Mouse (Mus musculus) midbrain, embryonic 15.5 days (tissue): ENCODE results near the gene Ccdc40. TPM values are rescaled to one million over a fixed set of nuclear protein-coding genes. Genes with fewer than 3 reads are reported as not detected.

Experiments
- ATAC-seq: fragments of 200-750 bp; cut with Nextera tagmentation; replicated peaks from 2 replicates; pipeline ENCODE4 v1.8.0; 2017; ENCODE audit warnings: moderate TSS enrichment
- H3K27ac ChIP-seq: fragments of 300-500 bp; sonication (generic); 2 replicates; pipeline ENCODE4 v1.5.1; 2015; ENCODE audit warnings: mild to moderate bottlenecking, inconsistent platforms
- H3K27me3 ChIP-seq: fragments of 300-500 bp; sonication (generic); replicated peaks from 2 replicates; pipeline ENCODE4 v1.6.1; 2015; ENCODE audit warnings: inconsistent platforms
- H3K36me3 ChIP-seq: fragments of 300-500 bp; sonication (generic); replicated peaks from 2 replicates; pipeline ENCODE4 v1.6.1; 2015; ENCODE audit warnings: inconsistent platforms
- H3K4me1 ChIP-seq: fragments of 300-500 bp; sonication (generic); 2 replicates; pipeline ENCODE4 v1.6.1; 2015; ENCODE audit warnings: inconsistent platforms
- H3K4me2 ChIP-seq: fragments of 300-500 bp; sonication (generic); 2 replicates; pipeline ENCODE4 v1.6.1; 2015; ENCODE audit warnings: inconsistent platforms, mild to moderate bottlenecking, moderate library complexity
- H3K4me3 ChIP-seq: fragments of 300-500 bp; sonication (generic); 2 replicates; pipeline ENCODE4 v1.5.1; 2015; ENCODE audit warnings: mild to moderate bottlenecking, inconsistent platforms
- H3K9ac ChIP-seq: fragments of 300-500 bp; sonication (generic); 2 replicates; pipeline ENCODE4 v1.6.1; 2015; ENCODE audit warnings: mild to moderate bottlenecking, inconsistent platforms
- H3K9me3 ChIP-seq: fragments of 300-500 bp; sonication (generic); 2 replicates; pipeline ENCODE4 v1.6.1; 2016; ENCODE audit warnings: inconsistent platforms
- WGBS: fragments of 180-500 bp; shearing (Covaris S2); methylation state at CpG from one replicate; pipeline ENCODE4 v1.1.7; 2015; ENCODE audit warnings: mixed read lengths; 5-methylcytosine and 5-hydroxymethylcytosine counted together
- polyA plus RNA-seq: library from polyadenylated mRNA; unstranded; fragments of >200 nt; fragmentation: Nextera tagmentation; extraction: Ambion mirVana; gene quantifications from 2 replicates; pipeline ENCODE4 v1.2.1, GENCODE M21; 2015

Ccdc40 gene
- polyA plus RNA-seq, 1 experiment from 2014 or later: 21.5 TPM

- Histone ChIP-seq H3K27ac (no peak overlapping the region), H3K36me3 (peaks cover 20% of the 10 kb centered on the region), H3K9me3 (no peaks in the 10 kb centered on the region), H3K4me1 (peaks cover 31% of the 10 kb centered on the region), H3K4me2 (no peak overlapping the region), H3K27me3 (no peaks in the 10 kb centered on the region), H3K4me3 (no peak overlapping the region), H3K9ac (no peak overlapping the region)
- 53% methylated on average over 32 of the region's 32 CpGs for WGBS
- no peak for ATAC-seq
Measured at GRCm38 (mm10) chr11:119210321-119211100, 17.9 kb upstream of the Ccdc40 start.

GRCm38 (mm10) chr11:119211604-119212309 is 16.6 kb upstream of the Ccdc40 start:
- 90% methylated on average over 21 of the region's 21 CpGs for WGBS
- peaks cover 43% of the 10 kb centered on the region for H3K4me1 ChIP-seq
- H3K36me3 ChIP-seq: peaks cover 20% of the 10 kb centered on the region
- no peak overlapping the region for H3K27ac ChIP-seq
- no peaks in the 10 kb centered on the region for H3K27me3 ChIP-seq
- no peak overlapping the region for H3K4me3 ChIP-seq
- ATAC-seq: no peak
- H3K9me3 ChIP-seq: no peaks in the 10 kb centered on the region
- no peak overlapping the region for H3K4me2 ChIP-seq
- H3K9ac ChIP-seq: no peak overlapping the region

GRCm38 (mm10) chr11:119213166-119213885 is 15.0 kb upstream of the Ccdc40 start:
- Histone ChIP-seq H3K4me1 (peaks cover 46% of the 10 kb centered on the region), H3K9me3 (no peaks in the 10 kb centered on the region), H3K4me2 (no peak overlapping the region), H3K27ac (no peak overlapping the region), H3K9ac (no peak overlapping the region), H3K36me3 (peaks cover 8% of the 10 kb centered on the region; the same call in 1 of the 2 replicates), H3K4me3 (no peak overlapping the region), H3K27me3 (no peaks in the 10 kb centered on the region)
- WGBS: 63% methylated on average over 19 of the region's 19 CpGs
- no peak for ATAC-seq

GRCm38 (mm10) chr11:119215038-119215904 is 13.1 kb upstream of the Ccdc40 start:
- 4% methylated on average over 18 of the region's 18 CpGs for WGBS
- peak overlapping the region; percentile 41 for H3K4me2 ChIP-seq
- H3K27ac ChIP-seq: peak overlapping the region; percentile 81
- H3K9ac ChIP-seq: peak overlapping the region; percentile 23; the same call in 1 of the 2 replicates
- H3K27me3 ChIP-seq: no peaks in the 10 kb centered on the region
- peak overlapping the region; percentile 8; the same call in 1 of the 2 replicates for H3K4me3 ChIP-seq
- H3K36me3 ChIP-seq: no peaks in the 10 kb centered on the region
- H3K4me1 ChIP-seq: peaks cover 51% of the 10 kb centered on the region
- no peaks in the 10 kb centered on the region for H3K9me3 ChIP-seq
- peak; percentile 64 for ATAC-seq

GRCm38 (mm10) chr11:119215905-119216507 is 12.4 kb upstream of the Ccdc40 start:
- H3K4me1 ChIP-seq: peaks cover 53% of the 10 kb centered on the region

GRCm38 (mm10) chr11:119217861-119218260 is 10.5 kb upstream of the Ccdc40 start:
- WGBS: 95% methylated on average over 6 of the region's 6 CpGs
- Histone ChIP-seq H3K9ac (no peak overlapping the region), H3K27me3 (no peaks in the 10 kb centered on the region), H3K4me3 (no peak overlapping the region), H3K36me3 (no peaks in the 10 kb centered on the region), H3K4me1 (peaks cover 64% of the 10 kb centered on the region), H3K27ac (no peak overlapping the region), H3K4me2 (no peak overlapping the region), H3K9me3 (no peaks in the 10 kb centered on the region)
- ATAC-seq: no peak

More at GRCm38 (mm10) chr11:119215905-119216507, 12.4 kb upstream of the Ccdc40 start:
- Histone ChIP-seq H3K4me3 (no peak overlapping the region), H3K27ac (peak overlapping the region; percentile 81), H3K9ac (peak overlapping the region; percentile 23; the same call in 1 of the 2 replicates), H3K27me3 (no peaks in the 10 kb centered on the region), H3K4me2 (no peak overlapping the region; the same call in 1 of the 2 replicates), H3K36me3 (no peaks in the 10 kb centered on the region), H3K9me3 (no peaks in the 10 kb centered on the region)
- ATAC-seq: no peak
- WGBS: 39% methylated on average over 9 of the region's 9 CpGs

- H3K36me3 ChIP-seq: no peaks in the 10 kb centered on the region
- no peak overlapping the region for H3K4me3 ChIP-seq
- peak overlapping the region; percentile 18 for H3K9ac ChIP-seq
- ATAC-seq: peak; percentile 31; the same call in 1 of the 2 replicates
- no peaks in the 10 kb centered on the region for H3K27me3 ChIP-seq
- 7% methylated on average over 17 of the region's 17 CpGs for WGBS
- H3K27ac ChIP-seq: peak overlapping the region; percentile 67
- H3K4me1 ChIP-seq: peaks cover 62% of the 10 kb centered on the region
- peak overlapping the region; percentile 30 for H3K4me2 ChIP-seq
- H3K9me3 ChIP-seq: no peaks in the 10 kb centered on the region
Measured at GRCm38 (mm10) chr11:119219816-119220465, 8.4 kb upstream of the Ccdc40 start.

GRCm38 (mm10) chr11:119221812-119222510 is 6.4 kb upstream of the Ccdc40 start:
- H3K36me3 ChIP-seq: no peaks in the 10 kb centered on the region
- no peak overlapping the region for H3K4me3 ChIP-seq
- H3K4me1 ChIP-seq: peaks cover 62% of the 10 kb centered on the region
- WGBS: 32% methylated on average over 10 of the region's 11 CpGs
- no peaks in the 10 kb centered on the region for H3K9me3 ChIP-seq
- no peaks in the 10 kb centered on the region for H3K27me3 ChIP-seq
- H3K27ac ChIP-seq: no peak overlapping the region
- no peak overlapping the region for H3K9ac ChIP-seq
- no peak overlapping the region for H3K4me2 ChIP-seq
- no peak for ATAC-seq

GRCm38 (mm10) chr11:119223124-119223890 is 5.1 kb upstream of the Ccdc40 start:
- H3K4me3 ChIP-seq: no peak overlapping the region
- peaks cover 69% of the 10 kb centered on the region for H3K4me1 ChIP-seq
- no peaks in the 10 kb centered on the region for H3K9me3 ChIP-seq
- no peaks in the 10 kb centered on the region for H3K36me3 ChIP-seq
- no peak overlapping the region for H3K4me2 ChIP-seq
- peak overlapping the region; percentile 53; the same call in 1 of the 2 replicates for H3K27ac ChIP-seq
- ATAC-seq: no peak
- H3K9ac ChIP-seq: no peak overlapping the region
- WGBS: 82% methylated on average over 20 of the region's 20 CpGs
- H3K27me3 ChIP-seq: no peaks in the 10 kb centered on the region

GRCm38 (mm10) chr11:119224926-119225325 is 3.4 kb upstream of the Ccdc40 start:
- 93% methylated on average over 6 of the region's 6 CpGs for WGBS
- H3K4me3 ChIP-seq: no peak overlapping the region
- peaks cover 77% of the 10 kb centered on the region for H3K4me1 ChIP-seq
- no peak overlapping the region for H3K4me2 ChIP-seq
- no peak overlapping the region for H3K27ac ChIP-seq
- no peaks in the 10 kb centered on the region for H3K9me3 ChIP-seq
- H3K27me3 ChIP-seq: no peaks in the 10 kb centered on the region
- ATAC-seq: no peak
- no peak overlapping the region for H3K9ac ChIP-seq
- H3K36me3 ChIP-seq: no peaks in the 10 kb centered on the region
